Mouse (Mus musculus): Measurements from ENCODE around the gene Hoxc4.

Hoxc4 gene

DNA sequence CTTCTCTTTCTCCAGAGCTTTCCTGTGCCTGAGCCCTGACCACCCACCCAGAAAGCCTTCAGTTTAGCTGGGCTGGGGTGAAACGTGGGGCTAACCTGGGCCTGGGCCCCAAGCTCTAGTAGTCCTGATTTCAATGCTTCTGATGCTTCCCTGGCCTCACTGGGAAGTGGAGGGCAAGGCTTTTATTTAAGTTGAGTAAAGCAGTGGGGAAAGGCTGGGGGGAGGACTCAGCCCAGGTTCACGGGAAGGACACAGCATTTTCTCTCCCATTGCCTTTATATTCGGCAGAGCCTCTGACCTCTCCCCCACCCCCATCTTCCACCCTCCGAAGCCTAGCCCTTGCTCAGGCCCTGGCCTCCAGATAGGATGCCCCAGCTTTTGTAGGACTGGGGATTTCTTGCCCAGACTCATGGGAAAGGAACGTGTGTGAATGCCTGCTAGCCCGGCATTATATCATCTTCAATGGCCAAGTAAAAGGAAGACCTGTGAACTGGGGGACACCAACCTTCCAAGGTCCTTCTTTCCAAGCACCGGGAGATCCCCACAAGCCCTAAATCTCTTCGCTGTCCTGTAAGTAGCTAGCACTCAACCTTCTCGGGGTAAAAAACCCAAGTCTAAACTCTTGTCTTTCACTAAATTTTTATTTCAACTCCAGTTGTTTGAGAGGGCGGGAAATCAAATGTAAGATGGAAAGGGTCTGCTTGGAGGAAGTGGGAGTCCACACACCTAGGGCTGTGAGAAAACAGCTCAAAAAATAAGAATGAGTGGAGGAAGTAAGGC lies 20.2 kb downstream of the Hoxc4 start:
- DNase-seq (ENCODE audit: low read depth, low spot score), result no peak

GRCm38 (mm10) chr15:103039609-103040008 lies 20.9 kb downstream of the Hoxc4 start:
- no peak for DNase-seq (ENCODE audit: low read depth, low spot score)

DNA sequence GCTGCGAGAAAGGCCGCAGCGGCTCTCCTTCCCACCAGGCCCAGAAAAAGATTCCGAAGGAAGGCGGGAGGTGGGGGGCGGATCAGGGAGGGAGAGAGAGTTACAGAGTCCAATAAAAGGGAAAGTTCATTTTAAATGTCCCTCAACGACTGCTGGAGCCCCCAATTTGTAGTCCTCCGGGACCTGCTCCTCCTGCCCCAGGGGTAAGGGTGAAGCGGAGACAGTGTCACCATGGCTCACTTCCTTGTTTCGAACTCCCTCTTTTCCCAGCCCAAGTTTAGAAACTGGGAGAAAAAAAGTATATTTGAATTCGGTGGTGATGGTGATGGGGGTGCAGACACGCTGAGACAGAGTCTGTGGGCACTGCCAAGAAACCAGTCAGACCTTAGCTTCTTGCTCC lies 21.9 kb downstream of the Hoxc4 start:
- no peak for DNase-seq (ENCODE audit: low read depth, low spot score)

DNA sequence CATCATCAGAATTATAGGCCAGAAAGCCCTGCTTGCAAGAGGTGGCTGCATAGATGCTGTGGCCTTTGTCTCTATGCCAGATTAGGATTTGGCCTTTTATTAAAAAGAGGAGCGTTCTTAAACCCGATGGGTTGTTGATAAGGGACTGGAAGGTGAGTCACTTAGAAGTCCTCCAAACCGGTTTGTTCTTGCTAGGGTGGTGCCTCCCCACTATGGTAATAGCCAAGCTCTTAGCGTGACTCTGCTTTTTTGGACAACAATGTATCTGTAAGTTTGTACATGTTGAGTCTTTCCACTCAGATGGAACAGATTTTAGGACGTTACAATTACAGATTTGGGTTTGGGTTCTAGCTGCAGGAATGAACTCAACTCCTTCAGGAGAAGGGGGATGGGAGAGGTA lies 22.9 kb downstream of the Hoxc4 start:
- DNase-seq (ENCODE audit: low read depth, low spot score), result no peak

- no peak for DNase-seq (ENCODE audit: low read depth, low spot score)
These were observed 23.5 kb downstream of the Hoxc4 start for GRCm38 (mm10) chr15:103042209-103042608.

- DNase-seq (ENCODE audit: low read depth, low spot score), result no peak
These were observed 32.9 kb downstream of the Hoxc4 start for GRCm38 (mm10) chr15:103051670-103052069.

DNA sequence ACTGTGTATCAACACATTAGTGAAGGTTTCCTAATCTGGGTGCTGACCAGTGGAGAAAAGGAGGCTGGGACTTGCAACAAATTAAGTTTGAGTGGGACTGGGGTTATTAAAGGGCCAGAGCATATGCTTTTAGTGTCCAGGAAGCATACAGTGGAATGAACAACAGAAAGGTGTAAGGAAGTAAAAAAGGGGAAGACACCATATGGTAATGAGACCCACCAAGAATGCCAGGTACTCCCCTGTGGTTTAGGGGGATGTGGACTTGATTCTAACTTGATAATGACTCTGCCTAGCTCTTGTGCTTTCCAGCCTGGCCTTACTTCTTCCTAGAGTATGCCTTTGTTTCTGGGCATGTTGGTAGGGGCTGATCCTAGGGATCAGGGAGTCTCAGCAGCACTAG lies 34.5 kb downstream of the Hoxc4 start:
- DNase-seq (ENCODE audit: low read depth, low spot score), result no peak

DNA sequence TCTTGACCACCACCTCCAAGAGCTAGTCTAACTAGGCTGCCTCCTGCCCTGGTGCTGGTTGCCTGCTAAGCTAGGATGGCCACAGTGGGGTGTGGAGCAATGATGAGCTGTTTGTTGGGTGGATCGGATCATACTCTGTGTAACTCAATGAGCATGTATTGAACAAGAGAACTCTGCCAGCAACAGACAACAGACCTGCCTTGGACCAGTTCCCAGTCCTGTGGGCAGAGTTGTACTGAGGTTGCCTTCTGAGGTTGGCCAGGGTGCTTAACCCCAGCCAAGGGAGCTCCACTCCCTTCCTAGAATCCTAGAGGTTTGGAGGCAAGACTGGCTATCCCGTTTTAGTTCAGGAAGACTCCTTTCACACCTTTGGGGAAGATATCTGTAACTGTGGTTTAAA lies 37.7 kb downstream of the Hoxc4 start:
- DNase-seq (ENCODE audit: low read depth, low spot score), result no peak

GRCm38 (mm10) chr15:103058715-103059114 lies 40.0 kb downstream of the Hoxc4 start:
- no peak for DNase-seq (ENCODE audit: low read depth, low spot score)

- DNase-seq (ENCODE audit: low read depth, low spot score), result no peak
These were observed 40.8 kb downstream of the Hoxc4 start for GRCm38 (mm10) chr15:103059393-103059992.

DNA sequence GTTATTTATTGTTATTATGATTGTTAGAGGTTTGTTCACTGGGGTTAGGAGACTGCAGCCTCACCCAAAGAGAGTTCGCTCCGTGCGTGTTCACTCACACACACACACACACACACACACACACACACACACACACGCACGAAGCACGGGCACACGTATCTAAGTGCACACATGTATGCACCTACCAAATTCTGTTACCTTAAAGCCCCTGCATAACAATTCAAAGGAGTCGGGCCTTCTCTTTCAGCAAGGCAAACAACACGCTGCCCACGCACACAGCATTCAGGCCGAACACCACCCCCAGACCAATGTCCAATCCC lies 41.2 kb downstream of the Hoxc4 start:
- DNase-seq (ENCODE audit: low read depth, low spot score), result no peak

- DNase-seq (ENCODE audit: low read depth, low spot score), result no peak
These were observed 41.8 kb downstream of the Hoxc4 start for GRCm38 (mm10) chr15:103060341-103061130.

- no peak for DNase-seq (ENCODE audit: low read depth, low spot score)
These were observed 42.5 kb downstream of the Hoxc4 start for GRCm38 (mm10) chr15:103061131-103061825.

DNA sequence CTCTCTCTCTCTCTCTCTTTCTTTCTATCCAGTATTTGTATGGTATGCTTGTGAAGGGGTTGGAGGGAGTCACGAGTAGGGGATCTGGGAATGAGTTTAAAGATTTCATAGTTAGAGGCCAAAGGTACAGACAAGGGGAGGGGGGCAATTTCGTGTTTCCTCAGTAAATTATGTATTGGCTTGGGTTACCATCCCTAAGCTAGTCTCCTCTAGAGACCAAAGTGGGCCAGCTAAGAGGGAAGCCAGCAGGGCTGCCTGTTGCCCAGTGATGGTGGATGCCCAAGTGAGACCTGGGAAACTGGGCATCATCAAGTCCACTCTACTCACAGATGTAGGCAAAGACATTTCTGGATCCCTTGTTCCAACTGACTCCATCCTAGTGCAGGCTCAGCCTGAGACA lies 43.3 kb downstream of the Hoxc4 start:
- DNase-seq (ENCODE audit: low read depth, low spot score), result no peak

DNA sequence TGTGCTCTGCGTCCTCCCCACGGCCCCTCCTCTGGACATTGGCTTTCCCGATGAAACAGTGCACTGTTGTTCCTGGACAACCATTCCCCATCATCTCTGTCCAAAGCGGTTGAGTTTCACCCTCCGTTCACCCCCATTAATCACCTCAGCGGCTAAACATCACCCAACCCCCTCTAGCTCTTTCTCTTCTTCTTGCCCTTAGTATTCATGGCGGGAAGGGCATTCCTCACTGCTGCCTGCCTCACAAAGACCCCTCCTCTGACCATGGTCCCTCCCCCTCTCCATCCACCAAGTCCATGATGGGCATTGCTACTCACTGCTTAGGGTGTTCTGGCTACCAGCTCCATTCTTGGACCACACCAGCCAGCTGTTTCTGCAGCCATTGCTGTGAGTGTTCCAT lies 46.9 kb downstream of the Hoxc4 start:
- DNase-seq (ENCODE audit: low read depth, low spot score), result no peak

DNA sequence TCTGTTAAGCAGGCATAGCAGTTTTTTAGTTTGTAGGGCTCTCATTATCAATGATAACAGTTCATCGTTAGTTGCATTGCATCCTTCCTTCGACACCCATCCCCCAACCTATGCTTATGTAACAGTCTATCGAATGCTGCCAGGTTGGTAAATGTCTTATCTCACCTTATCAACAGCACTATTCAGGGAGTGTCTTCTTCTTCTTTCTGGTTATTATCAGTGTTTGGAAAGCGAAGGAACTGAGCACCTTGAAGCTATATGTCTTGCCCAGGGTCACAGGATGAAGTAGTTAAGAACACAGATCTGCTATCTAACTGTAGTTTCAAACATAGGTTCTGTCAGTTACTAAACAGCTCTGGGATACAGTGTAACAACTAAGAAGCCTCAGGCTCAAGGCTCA lies 49.0 kb downstream of the Hoxc4 start:
- DNase-seq (ENCODE audit: low read depth, low spot score), result no peak

DNA sequence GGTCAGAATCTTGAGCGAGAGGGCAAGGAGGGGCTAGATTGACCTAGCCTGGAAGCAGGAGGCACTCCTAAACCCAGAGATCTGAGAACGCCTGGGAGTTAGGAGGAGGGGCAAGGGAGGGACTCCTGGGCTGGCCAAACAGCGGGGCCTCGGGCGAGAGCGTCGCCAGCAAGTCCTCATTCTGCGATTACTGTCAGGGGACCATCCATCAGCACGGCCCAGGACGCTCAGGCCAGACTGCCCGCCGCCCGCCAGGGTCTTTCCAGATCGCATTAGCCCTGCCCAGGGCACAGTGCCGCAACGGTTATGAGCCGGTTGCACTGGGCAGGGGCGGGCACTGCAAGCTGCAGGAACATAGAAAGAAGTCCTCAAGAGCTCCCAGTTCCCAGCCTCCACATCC lies 50.4 kb downstream of the Hoxc4 start:
- DNase-seq (ENCODE audit: low read depth, low spot score), result no peak

DNA sequence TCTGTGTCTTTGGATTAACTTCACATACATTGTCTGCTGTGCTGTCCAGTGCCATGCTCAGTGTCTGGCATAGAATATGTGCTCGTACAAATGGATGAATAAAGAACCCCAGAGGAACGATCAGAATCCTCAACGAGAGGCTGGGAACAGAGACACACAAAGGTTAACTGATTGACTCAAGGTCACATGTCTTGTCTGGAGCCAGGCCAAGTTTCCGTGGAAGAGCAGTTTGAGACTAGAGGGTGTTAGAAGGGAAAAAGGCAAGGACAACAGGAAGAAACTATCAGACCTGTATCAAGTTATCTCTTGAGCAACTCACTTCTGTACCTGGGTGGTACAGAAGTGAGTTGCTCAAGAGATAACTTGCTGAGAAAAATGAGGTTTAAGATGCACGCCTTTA lies 52.5 kb downstream of the Hoxc4 start:
- DNase-seq (ENCODE audit: low read depth, low spot score), result no peak

- DNase-seq (ENCODE audit: low read depth, low spot score), result no peak
These were observed 56.1 kb downstream of the Hoxc4 start for GRCm38 (mm10) chr15:103074663-103075415.

GRCm38 (mm10) chr15:103077673-103078072 lies 58.9 kb downstream of the Hoxc4 start:
- DNase-seq (ENCODE audit: low read depth, low spot score), result no peak

- no peak for DNase-seq (ENCODE audit: low read depth, low spot score)
These were observed 63.9 kb downstream of the Hoxc4 start for GRCm38 (mm10) chr15:103082622-103083021.

- DNase-seq (ENCODE audit: low read depth, low spot score), result no peak
These were observed 64.9 kb downstream of the Hoxc4 start for GRCm38 (mm10) chr15:103083598-103083997.

Data from c-Kit-negative CD71-positive TER-119-positive erythroid progenitor cells, embryonic 14.5 days (primary cell).